Comparison of ENCODE assay signal across 7 mouse cellular contexts in genomic region chr14:31208084-31208483, GRCm38 (mm10). TPM values are rescaled to one million over a fixed set of nuclear protein-coding genes. Genes with fewer than 3 reads are reported as not detected.
A peak's percentile ranks its signal among the peaks of the same experiment; 100 is the strongest.
DNase-seq lines count a peak whose midpoint lies in the region; ATAC-seq and TF ChIP-seq lines count a peak whose summit lies in the region.

Tnnc1 (plus strand) TSS chr14:31208312.

- intact Hi-C loops in left cerebral cortex, postnatal 36 days (cut with DNase I): loop anchor here (5.0 kb wide), 1 partner anchor 44 kb away; the partner anchor contains the start of genes Bap1 and Phf7

- peaks cover 22% of the 10 kb centered on the region for H3K36me3 ChIP-seq in E14TG2a.4 (ENCODE audit: insufficient read depth, low read length)
- peaks cover 22% of the 10 kb centered on the region for H3K36me3 ChIP-seq in G1E (replicated peaks)
- peaks cover 6% of the 10 kb centered on the region for H3K36me3 ChIP-seq in small intestine, adult 2 months (ENCODE audit: control insufficient read depth, insufficient read depth, low read length)

- 82% methylated on average over 2 of the region's 2 CpGs for WGBS in small intestine, adult 2 months

- no peak for TF ChIP-seq POLR2A in small intestine, adult 2 months (IDR thresholded peaks at IDR 0.05; ENCODE audit: low read depth, low read length)

- no peak for DNase-seq in G1E (ENCODE audit: low spot score)
- DNase-seq in heart, adult 18-20 months: peak; percentile 66 to 75
- peak in 1 of 2 experiments; percentile 21 for DNase-seq in left cerebral cortex, postnatal 36 days (ENCODE audit: low spot score in 2 of 2)
- DNase-seq in frontal cortex, postnatal 10 days (ENCODE audit: low spot score in 2 of 2): no peak
- no peak for DNase-seq in kidney, adult 18-20 months

- H3K9me3 ChIP-seq in E14TG2a.4 (ENCODE audit: low read length): no peaks in the 10 kb centered on the region
- no peaks in the 10 kb centered on the region for H3K9me3 ChIP-seq in G1E (replicated peaks)

- no peak for TF ChIP-seq CTCF in E14TG2a.4 (conservative IDR thresholded peaks at IDR 0.05; ENCODE audit: low read length)
- no peak for TF ChIP-seq CTCF in G1E (IDR thresholded peaks at IDR 0.05; ENCODE audit: low read depth, low read length)
- TF ChIP-seq CTCF in small intestine, adult 2 months (IDR thresholded peaks at IDR 0.05; ENCODE audit: extremely low read depth, insufficient read length, insufficient replicate concordance, low read depth, low read length): no peak

- H3K4me1 ChIP-seq in E14TG2a.4 (replicated peaks; ENCODE audit: low read depth, low read length) (peaks cover 32% of the 10 kb centered on the region), G1E (ENCODE audit: insufficient read depth, low read depth, low read length) (peaks cover 39% of the 10 kb centered on the region)
- H3K4me1 ChIP-seq in small intestine, adult 2 months (ENCODE audit: control insufficient read depth, insufficient read depth, insufficient read length, low read length): peaks cover 13% of the 10 kb centered on the region; the same call in 1 of the 2 replicates

- no peak for ATAC-seq in G1E (ENCODE audit: extremely low read depth, insufficient number of reproducible peaks, low FRiP score, poor library complexity, severe bottlenecking)

- H3K27me3 ChIP-seq in E14TG2a.4 (ENCODE audit: insufficient read depth, low read length): peaks cover 2% of the 10 kb centered on the region; the same call in 1 of the 2 replicates
- peaks cover 39% of the 10 kb centered on the region for H3K27me3 ChIP-seq in G1E (ENCODE audit: insufficient read depth, low read length)
- H3K27me3 ChIP-seq in small intestine, adult 2 months (ENCODE audit: control insufficient read depth, insufficient read depth, low read length): no peaks in the 10 kb centered on the region

- no peak within 1 kb of the TSS for H3K27ac ChIP-seq in small intestine, adult 2 months (ENCODE audit: insufficient read depth, low read depth, low read length)

- H3K4me3 ChIP-seq in E14TG2a.4 (replicated peaks; ENCODE audit: low read length) (peak within 1 kb of the TSS; percentile 88), G1E (ENCODE audit: low read depth, low read length) (peak within 1 kb of the TSS; percentile 81)
- peak within 1 kb of the TSS; percentile 98 for H3K4me3 ChIP-seq in small intestine, adult 2 months (ENCODE audit: low read depth, low read length)

RNA-seq across cellular contexts. Expression of gene Tnnc1, which starts in this region (rescaled TPM):
- total RNA-seq in G1E (2014; fragmentation: Nextera tagmentation): 3.3 TPM in 1 of 2 replicates, not detected in the other
- total RNA-seq in G1E (2017): 1.1 TPM in 1 of 2 replicates, not detected in the other
- 0.08 TPM in 1 of 2 replicates, not detected in the other for polyA plus RNA-seq in G1E (2012)
- 1,000 to 10,000 TPM; 5,748 to 6,764 TPM for total RNA-seq in heart, adult 18-20 months (2021)
- 100 to 1,000 TPM in 1 of 2 experiments, 10 to 100 TPM in 1; 41.9 to 150 TPM for total RNA-seq in left cerebral cortex, postnatal 36 days (2021)
- polyA plus RNA-seq in small intestine, adult 2 months (2012; rRNA removed): 0.34 TPM in 1 of 2 replicates, not detected in the other

Comparison
In these comparisons a context has a peak if more than half of its experiments do, and no peak if none do; other contexts are left out.
1. RNA of gene Tnnc1 (total RNA-seq): 5,748 to 6,764 TPM in heart, adult 18-20 months; 41.9 to 150 TPM in left cerebral cortex, postnatal 36 days and 1.1 to 3.3 TPM in G1E; every median in the first group is over 10 times any median in the second.
2. DNase-seq: peak in heart, adult 18-20 months (2 of 2); none in G1E (single experiment), frontal cortex, postnatal 10 days (0 of 2) and kidney, adult 18-20 months (single experiment).
3. Peak in every context shown above with its lines, with median percentiles within 50 percentile points of each other: H3K4me3 ChIP-seq.